ENCODE assay signal across 1 mouse cellular context in genomic region chr6:42356913-42357312, GRCm38 (mm10).
TF ChIP-seq lines count a peak whose summit lies in the region.

No protein-coding gene starts in this region.

TF ChIP-seq in myocyte, 11 proteins besides CTCF, POLR2A, EP300 and RAD21:
- TF ChIP-seq MYOD1 (IDR thresholded peaks at IDR 0.05; ENCODE audit: control insufficient read depth in 1 of 3, insufficient read length in 2 of 3, low read depth in 2 of 3) (no peak), TCF3 (IDR thresholded peaks at IDR 0.05; ENCODE audit: insufficient read length, low read depth) (no peak), TCF12 (IDR thresholded peaks at IDR 0.05; ENCODE audit: insufficient read depth, poor library complexity, severe bottlenecking) (no peak), MYOG (IDR thresholded peaks at IDR 0.05; ENCODE audit: control insufficient read depth in 1 of 3, insufficient read depth in 1 of 3, insufficient read length in 2 of 3, low read depth in 2 of 3) (no peak), POLR2AphosphoS2 (IDR thresholded peaks at IDR 0.05; ENCODE audit: insufficient read length, low read depth) (no peak), E2F4 (IDR thresholded peaks at IDR 0.05; ENCODE audit: insufficient read depth) (no peak), REST (IDR thresholded peaks at IDR 0.05; ENCODE audit: insufficient read depth, insufficient read length) (no peak), USF1 (IDR thresholded peaks at IDR 0.05; ENCODE audit: low read depth) (no peak), SRF (IDR thresholded peaks at IDR 0.05; ENCODE audit: control insufficient read depth, insufficient read length, low read depth) (no peak), MAX (IDR thresholded peaks at IDR 0.05; ENCODE audit: low read depth) (no peak), CEBPB (IDR thresholded peaks at IDR 0.05; ENCODE audit: insufficient read depth, poor library complexity, severe bottlenecking) (no peak)
